Mouse (Mus musculus) heart, embryonic 12.5 days (tissue): Measurements from ENCODE around the gene Pcdh18. TPM values are rescaled to one million over a fixed set of nuclear protein-coding genes. Genes with fewer than 3 reads are reported as not detected.

Source experiments
- ATAC-seq: fragments of 200-750 bp; cut with Nextera tagmentation; 2 replicates; pipeline ENCODE4 v1.8.0; 2017; ENCODE audit warnings: moderate TSS enrichment, moderate library complexity; ENCODE audit not compliant: insufficient number of reproducible peaks, low FRiP score
- H3K27ac ChIP-seq: fragments of 300-500 bp; sonication (generic); 2 replicates; pipeline ENCODE4 v1.5.1; 2016; ENCODE audit warnings: mild to moderate bottlenecking, moderate library complexity; ENCODE audit not compliant: poor library complexity, severe bottlenecking
- H3K27me3 ChIP-seq: fragments of 300-500 bp; sonication (generic); replicated peaks from 2 replicates; pipeline ENCODE4 v1.6.1; 2016; ENCODE audit warnings: mild to moderate bottlenecking, moderate library complexity
- H3K36me3 ChIP-seq: fragments of 300-500 bp; sonication (generic); 2 replicates; pipeline ENCODE4 v1.6.1; 2016; ENCODE audit warnings: mild to moderate bottlenecking, moderate library complexity
- H3K4me1 ChIP-seq: fragments of 300-500 bp; sonication (generic); replicated peaks from 2 replicates; pipeline ENCODE4 v1.6.1; 2016; ENCODE audit warnings: mild to moderate bottlenecking
- H3K4me2 ChIP-seq: fragments of 300-500 bp; sonication (generic); 2 replicates; pipeline ENCODE4 v1.6.1; 2016; ENCODE audit warnings: mild to moderate bottlenecking, moderate library complexity
- H3K4me3 ChIP-seq: fragments of 300-500 bp; sonication (generic); 2 replicates; pipeline ENCODE4 v1.5.1; 2016; ENCODE audit warnings: mild to moderate bottlenecking
- H3K9ac ChIP-seq: fragments of 300-500 bp; sonication (generic); 2 replicates; pipeline ENCODE4 v1.6.1; 2016; ENCODE audit warnings: mild to moderate bottlenecking, moderate library complexity
- H3K9me3 ChIP-seq: fragments of 300-500 bp; sonication (generic); replicated peaks from 2 replicates; pipeline ENCODE4 v1.6.1; 2016; ENCODE audit warnings: mild to moderate bottlenecking, moderate library complexity
- WGBS: fragments of 180-500 bp; shearing (Covaris S2); methylation state at CpG from one replicate; pipeline ENCODE4 v1.1.7; 2016; 5-methylcytosine and 5-hydroxymethylcytosine counted together
- polyA plus RNA-seq: library from polyadenylated mRNA; unstranded; fragments of >200 nt; fragmentation: Nextera tagmentation; extraction: Ambion mirVana; gene quantifications from 2 replicates; pipeline ENCODE4 v1.2.1, GENCODE M21; 2016

Gene Pcdh18
- polyA plus RNA-seq, 1 experiment from 2014 or later: 27.4 TPM

DNA sequence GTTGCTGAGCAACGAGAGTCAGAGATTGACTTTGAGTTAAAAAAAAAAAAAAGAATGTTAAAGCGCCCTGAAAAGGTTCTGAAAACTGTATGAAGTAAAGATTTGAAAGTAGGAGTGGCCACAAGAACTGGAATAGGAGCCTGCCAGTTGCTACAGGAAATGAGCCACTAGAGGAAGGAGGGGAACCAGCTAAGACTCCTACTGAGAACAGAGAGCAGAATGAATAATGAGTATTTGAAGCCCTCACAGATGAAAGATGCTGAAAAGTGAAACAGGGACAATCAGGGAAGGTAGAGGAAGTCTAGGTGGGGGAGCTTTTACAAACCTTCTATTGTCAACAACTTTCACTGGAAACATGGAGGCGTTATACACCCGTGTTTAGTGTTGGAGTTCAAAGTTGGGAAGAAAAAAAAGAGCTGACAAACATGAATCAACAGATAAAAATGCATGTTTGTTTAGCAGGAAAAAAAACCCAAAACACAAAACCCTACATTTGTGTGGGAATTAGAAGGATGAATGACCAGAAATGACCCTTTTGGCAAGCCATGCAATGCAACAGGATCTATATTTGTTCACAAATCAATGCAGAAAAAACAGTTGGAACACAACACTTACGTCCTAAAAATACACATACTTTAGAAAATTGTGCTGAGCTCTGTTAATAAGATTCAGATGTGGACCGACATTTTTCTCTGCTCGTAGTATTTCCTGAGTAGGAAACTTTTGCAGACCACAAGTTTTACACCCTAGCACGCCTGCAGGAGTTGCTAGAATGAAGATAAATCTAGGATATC is 7.4 kb downstream of the Pcdh18 start:
- Histone ChIP-seq H3K27ac (no peak overlapping the region), H3K4me1 (peaks cover 8% of the 10 kb centered on the region), H3K27me3 (no peaks in the 10 kb centered on the region), H3K36me3 (peaks cover 71% of the 10 kb centered on the region), H3K4me2 (no peak overlapping the region), H3K4me3 (no peak overlapping the region), H3K9ac (no peak overlapping the region), H3K9me3 (0 out of 2 replicates have a peak, but pooled peaks cover 2% of the 10 kb centered on the region)
- 66% methylated on average over 8 of the region's 8 CpGs for WGBS
- no peak for ATAC-seq

DNA sequence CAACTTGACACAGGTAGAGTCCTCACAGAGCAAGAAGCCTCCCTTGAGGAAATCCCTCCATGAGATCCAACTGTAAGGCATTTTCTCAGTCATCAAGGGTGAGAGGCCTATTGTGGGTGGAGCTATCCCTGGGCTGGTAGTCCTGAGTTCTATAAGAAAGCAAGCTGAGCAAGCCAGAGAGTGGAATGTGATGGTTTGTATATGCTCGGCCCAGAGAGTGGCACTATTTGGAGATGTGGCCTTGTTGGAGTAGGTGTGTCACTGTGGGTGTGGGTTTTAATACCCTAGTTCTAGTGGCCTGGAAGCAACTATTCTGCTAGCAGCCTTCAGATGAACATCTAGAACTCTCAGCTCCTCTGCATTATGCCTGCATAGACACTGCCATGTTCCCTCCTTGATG is 9.1 kb downstream of the Pcdh18 start:
- no peak for ATAC-seq
- H3K27ac ChIP-seq: no peak overlapping the region
- WGBS: 83% methylated on average over 1 of the region's 1 CpGs
- H3K4me1 ChIP-seq: no peaks in the 10 kb centered on the region
- peaks cover 70% of the 10 kb centered on the region for H3K36me3 ChIP-seq
- H3K9me3 ChIP-seq: 0 out of 2 replicates have a peak, but pooled peaks cover 3% of the 10 kb centered on the region
- H3K27me3 ChIP-seq: no peaks in the 10 kb centered on the region
- no peak overlapping the region for H3K9ac ChIP-seq
- H3K4me2 ChIP-seq: no peak overlapping the region
- H3K4me3 ChIP-seq: no peak overlapping the region

DNA sequence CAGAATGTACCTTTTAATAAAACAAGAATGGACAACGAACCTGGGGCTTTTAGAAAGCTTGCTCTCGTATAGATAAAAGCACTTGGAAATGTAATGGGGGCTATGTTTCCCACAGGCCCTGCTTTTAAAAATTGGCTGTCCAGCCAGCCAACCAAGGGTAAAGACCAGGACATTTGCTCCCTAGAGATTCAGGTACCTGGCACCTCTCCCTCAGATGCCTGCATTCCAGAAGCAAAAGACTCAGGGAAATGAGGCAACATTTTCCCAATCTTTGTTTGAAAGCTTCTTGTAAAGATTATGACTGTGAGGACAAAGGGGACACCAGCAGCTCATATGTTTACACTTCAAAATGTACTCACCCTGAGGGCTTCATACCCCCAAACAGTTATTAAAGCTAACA is 18.1 kb downstream of the Pcdh18 start:
- Histone ChIP-seq H3K9ac (no peak overlapping the region), H3K27ac (no peak overlapping the region), H3K4me1 (no peaks in the 10 kb centered on the region), H3K4me3 (no peak overlapping the region), H3K36me3 (0 out of 2 replicates have a peak, but pooled peaks cover 2% of the 10 kb centered on the region), H3K9me3 (no peaks in the 10 kb centered on the region), H3K27me3 (no peaks in the 10 kb centered on the region), H3K4me2 (no peak overlapping the region)
- ATAC-seq: no peak
- WGBS: 31% methylated on average over 2 of the region's 2 CpGs

DNA sequence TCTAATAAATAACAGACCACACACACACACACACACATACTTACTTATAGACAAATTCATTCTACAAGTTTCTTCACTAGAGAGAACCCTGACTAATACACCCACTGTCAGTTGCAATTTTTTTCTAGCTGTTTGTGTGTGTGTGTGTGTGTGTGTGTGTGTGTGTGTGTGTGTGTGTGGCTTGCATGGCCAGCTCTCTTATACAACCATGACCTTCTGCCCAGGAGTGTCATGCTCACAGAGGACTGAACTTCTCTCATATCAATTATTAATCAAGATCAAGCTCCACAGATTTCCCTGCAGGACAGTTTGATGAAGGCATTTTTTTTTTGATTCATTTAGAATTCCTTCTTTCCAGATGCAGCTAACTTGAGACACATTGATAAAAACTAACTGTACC is 18.6 kb downstream of the Pcdh18 start:
- Histone ChIP-seq H3K27me3 (no peaks in the 10 kb centered on the region), H3K9ac (no peak overlapping the region), H3K4me3 (no peak overlapping the region), H3K4me1 (no peaks in the 10 kb centered on the region), H3K9me3 (no peaks in the 10 kb centered on the region), H3K36me3 (no peaks in the 10 kb centered on the region), H3K27ac (no peak overlapping the region), H3K4me2 (no peak overlapping the region)
- ATAC-seq: no peak

DNA sequence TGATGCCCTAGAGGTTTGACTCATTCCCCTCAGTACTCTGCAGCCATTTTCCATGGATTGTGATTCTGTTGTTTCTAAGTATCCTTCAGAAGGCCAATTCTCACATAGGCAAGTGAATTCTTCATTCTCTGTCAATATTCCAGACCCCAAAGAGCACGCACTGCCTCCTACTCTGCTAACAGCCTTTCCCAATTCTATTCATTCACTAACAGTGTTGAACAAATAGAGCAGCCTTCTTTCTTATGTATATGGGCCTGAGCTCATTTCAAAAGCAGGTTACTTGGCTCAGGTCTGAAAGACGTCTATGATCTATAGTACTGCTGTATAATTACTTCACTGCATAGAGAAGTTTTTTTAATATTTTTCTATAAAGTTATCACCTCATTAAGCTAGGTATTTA is 50.6 kb downstream of the Pcdh18 start:
- H3K9ac ChIP-seq: no peak overlapping the region
- no peaks in the 10 kb centered on the region for H3K9me3 ChIP-seq
- no peaks in the 10 kb centered on the region for H3K27me3 ChIP-seq
- WGBS: 79% methylated on average over 2 of the region's 2 CpGs
- no peak overlapping the region for H3K4me3 ChIP-seq
- H3K36me3 ChIP-seq: no peaks in the 10 kb centered on the region
- H3K27ac ChIP-seq: no peak overlapping the region
- no peak overlapping the region for H3K4me2 ChIP-seq
- H3K4me1 ChIP-seq: no peaks in the 10 kb centered on the region
- no peak for ATAC-seq

DNA sequence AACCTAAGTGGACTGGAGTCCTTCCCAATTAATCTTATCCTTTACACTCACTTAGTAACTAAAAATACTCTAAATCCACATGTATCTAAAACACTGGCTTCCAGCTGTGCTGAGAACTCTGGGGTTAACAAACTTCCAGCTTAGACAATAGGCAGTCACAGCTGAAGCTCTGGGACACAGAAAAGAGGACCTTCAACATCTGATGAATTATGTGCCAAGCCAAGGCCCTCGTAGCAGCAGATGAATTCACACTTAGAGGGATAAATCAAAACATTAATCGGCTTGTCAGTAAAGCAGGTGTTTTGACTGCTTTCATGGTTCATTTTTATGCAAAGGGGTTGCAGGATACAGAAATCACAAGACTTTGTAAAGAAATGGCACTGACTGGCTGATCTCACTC is 57.2 kb downstream of the Pcdh18 start:
- Histone ChIP-seq H3K27ac (no peak overlapping the region), H3K4me3 (no peak overlapping the region), H3K9ac (no peak overlapping the region), H3K4me1 (no peaks in the 10 kb centered on the region), H3K4me2 (no peak overlapping the region), H3K9me3 (no peaks in the 10 kb centered on the region), H3K27me3 (no peaks in the 10 kb centered on the region), H3K36me3 (no peaks in the 10 kb centered on the region)
- 52% methylated on average over 2 of the region's 2 CpGs for WGBS
- no peak for ATAC-seq
